Comparison of ENCODE assay signal across 10 mouse cellular contexts in genomic region chr4:118245847-118246246, GRCm38 (mm10). TPM values are rescaled to one million over a fixed set of nuclear protein-coding genes. Genes with fewer than 3 reads are reported as not detected.
A peak's percentile ranks its signal among the peaks of the same experiment; 100 is the strongest.
DNase-seq lines count a peak whose midpoint lies in the region; ATAC-seq lines count a peak whose summit lies in the region.
"Had no signal": no experiment of that assay in that cellular context is flagged by ENCODE, and none has a peak within 500 bp of the region (broad histone marks: within the 10 kb centered on the region; RNA-seq: fewer than 3 reads in every experiment).

No protein-coding gene starts in this region.

- H3K4me1 ChIP-seq in neural tube, embryonic 13.5 days (replicated peaks): peaks cover 42% of the 10 kb centered on the region
- H3K4me1 ChIP-seq in neural tube, embryonic 15.5 days: peaks cover 12% of the 10 kb centered on the region

- H3K9ac ChIP-seq in neural tube, embryonic 13.5 days: no peak overlapping the region
- H3K9ac ChIP-seq in neural tube, embryonic 15.5 days (replicated peaks): no peak overlapping the region

- H3K27me3 ChIP-seq in neural tube, embryonic 13.5 days: no peaks in the 10 kb centered on the region
- no peaks in the 10 kb centered on the region for H3K27me3 ChIP-seq in neural tube, embryonic 15.5 days (replicated peaks)

- 0 out of 2 replicates have a peak overlapping the region, but pooled peaks have one; percentile 1 for H3K27ac ChIP-seq in neural tube, embryonic 13.5 days (replicated peaks)
- H3K27ac ChIP-seq in neural tube, embryonic 15.5 days (replicated peaks): no peak overlapping the region
- H3K27ac ChIP-seq: heart, embryonic 10.5 days had no signal

- WGBS in neural tube, embryonic 13.5 days: 89% methylated on average over 14 of the region's 14 CpGs
- 90% methylated on average over 14 of the region's 14 CpGs for WGBS in neural tube, embryonic 15.5 days

- intact Hi-C loops in left cerebral cortex, postnatal 36 days (cut with DNase I): no loop called here

- no peak for ATAC-seq in neural tube, embryonic 13.5 days (ENCODE audit: low read depth)
- no peak for ATAC-seq in neural tube, embryonic 15.5 days (ENCODE audit: low FRiP score)
- no peak for ATAC-seq in erythroid progenitor cell, adult 5-6 weeks (replicated peaks; ENCODE audit: low FRiP score, poor library complexity, severe bottlenecking)
- ATAC-seq: forebrain, embryonic 14.5 days had no signal

- DNase-seq in frontal cortex, postnatal 36 days (ENCODE audit: low spot score in 2 of 2): peak; percentile 74 to 81
- peak; percentile 77 to 79 for DNase-seq in left cerebral cortex, postnatal 36 days (ENCODE audit: low spot score in 2 of 2)
- peak; percentile 76 to 87 for DNase-seq in urinary bladder, postnatal 36 days (ENCODE audit: low spot score in 2 of 2)
- no peak for DNase-seq in Muller cell, postnatal 12 days (ENCODE audit: inconsistent ontology term)

- H3K4me3 ChIP-seq in neural tube, embryonic 13.5 days: no peak overlapping the region
- no peak overlapping the region for H3K4me3 ChIP-seq in neural tube, embryonic 15.5 days (replicated peaks)
- H3K4me3 ChIP-seq: heart, embryonic 10.5 days had no signal

- peaks cover 77% of the 10 kb centered on the region for H3K36me3 ChIP-seq in neural tube, embryonic 13.5 days
- peaks cover 54% of the 10 kb centered on the region for H3K36me3 ChIP-seq in neural tube, embryonic 15.5 days
- H3K36me3 ChIP-seq: G1E had no signal

- no peaks in the 10 kb centered on the region for H3K9me3 ChIP-seq in neural tube, embryonic 13.5 days
- H3K9me3 ChIP-seq in neural tube, embryonic 15.5 days (replicated peaks): no peaks in the 10 kb centered on the region
- H3K9me3 ChIP-seq: G1E; heart, embryonic 10.5 days had no signal

- no peak overlapping the region for H3K4me2 ChIP-seq in neural tube, embryonic 13.5 days
- H3K4me2 ChIP-seq in neural tube, embryonic 15.5 days: no peak overlapping the region

RNA-seq across cellular contexts. Expression of gene Ptprf, which starts 45.4 kb away (rescaled TPM):
- 81.1 and 82.2 TPM in 2 replicates for polyA plus RNA-seq in neural tube, embryonic 13.5 days (2015; fragmentation: Nextera tagmentation; extraction: Ambion mirVana)
- 62.9 and 68.5 TPM in 2 replicates for polyA plus RNA-seq in neural tube, embryonic 15.5 days (2015; fragmentation: Nextera tagmentation; extraction: Ambion mirVana)
- total RNA-seq in left cerebral cortex, postnatal 36 days (2021): 100 to 1,000 TPM; 118 to 126 TPM
- 0.84 TPM in 1 of 2 replicates, not detected in the other for total RNA-seq in erythroid progenitor cell, adult 5-6 weeks (2015; ENCODE audit: low replicate concordance)
- 0.13 TPM in 1 of 2 replicates, not detected in the other for total RNA-seq in erythroid progenitor cell, adult 5-6 weeks (2017; ENCODE audit: low replicate concordance)
- polyA plus RNA-seq: G1E had no signal

Comparison
In these comparisons a context has a peak if more than half of its experiments do, and no peak if none do; other contexts are left out.
1. RNA of gene Ptprf, which starts 45.4 kb away (total RNA-seq): 118 to 126 TPM in left cerebral cortex, postnatal 36 days; 0.13 to 0.84 TPM in erythroid progenitor cell, adult 5-6 weeks; every median in the first group is over 10 times any median in the second.